Mouse (Mus musculus): ENCODE measurements around the gene S100a13. TPM values are rescaled to one million over a fixed set of nuclear protein-coding genes. Genes with fewer than 3 reads are reported as not detected.

The S100a13 gene
- total RNA-seq (2022), result 10 to 100 TPM; 21.7 to 26.9 (median 23.4) TPM

DNA sequence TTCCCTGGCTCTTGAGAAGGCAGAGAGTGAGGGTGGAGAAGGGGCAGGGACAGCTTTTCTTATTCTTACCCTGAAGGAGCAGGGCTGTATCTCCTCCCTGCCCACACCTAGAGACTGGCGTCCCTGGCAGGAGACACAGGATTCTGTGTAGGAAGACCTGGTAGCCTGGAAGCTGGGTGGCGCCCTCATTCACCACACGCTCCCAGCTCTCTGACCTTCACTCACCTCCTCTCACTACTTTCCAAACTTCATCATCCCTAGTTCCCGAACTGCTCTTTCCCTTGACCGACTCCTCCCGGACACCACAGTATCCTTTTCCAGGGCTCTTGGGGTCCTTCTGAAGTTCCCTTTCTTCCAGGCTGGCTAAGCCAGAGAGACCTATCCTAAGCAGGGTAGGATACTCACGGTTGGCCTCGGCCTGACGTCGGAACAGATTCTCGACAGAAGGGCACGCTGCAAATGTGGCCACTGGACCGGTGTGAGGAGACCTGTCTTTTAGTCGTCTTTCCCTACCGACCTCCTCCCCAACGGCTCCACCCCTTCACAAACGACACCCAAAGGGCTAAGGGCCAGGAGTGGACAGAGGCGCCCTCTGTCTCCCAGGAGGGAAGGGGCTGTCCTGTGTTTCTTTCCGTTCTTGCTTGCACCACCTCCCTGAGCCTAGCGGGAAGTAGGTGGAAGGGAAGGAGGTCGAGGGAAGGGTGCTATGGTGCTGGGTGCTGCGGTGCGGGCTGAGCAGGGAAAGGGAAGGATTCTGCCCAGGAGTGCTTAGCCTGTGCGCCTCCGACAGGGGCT lies at the start of gene S100a13, which contains the start of gene S100a1:
Gene S100a13, plus strand, starts transcription at position 640 of the 795 bp plus-strand sequence.
Gene S100a1, minus strand, starts transcription at position 597 of the 795 bp plus-strand sequence.
- peak; percentile 81 for DNase-seq

DNA sequence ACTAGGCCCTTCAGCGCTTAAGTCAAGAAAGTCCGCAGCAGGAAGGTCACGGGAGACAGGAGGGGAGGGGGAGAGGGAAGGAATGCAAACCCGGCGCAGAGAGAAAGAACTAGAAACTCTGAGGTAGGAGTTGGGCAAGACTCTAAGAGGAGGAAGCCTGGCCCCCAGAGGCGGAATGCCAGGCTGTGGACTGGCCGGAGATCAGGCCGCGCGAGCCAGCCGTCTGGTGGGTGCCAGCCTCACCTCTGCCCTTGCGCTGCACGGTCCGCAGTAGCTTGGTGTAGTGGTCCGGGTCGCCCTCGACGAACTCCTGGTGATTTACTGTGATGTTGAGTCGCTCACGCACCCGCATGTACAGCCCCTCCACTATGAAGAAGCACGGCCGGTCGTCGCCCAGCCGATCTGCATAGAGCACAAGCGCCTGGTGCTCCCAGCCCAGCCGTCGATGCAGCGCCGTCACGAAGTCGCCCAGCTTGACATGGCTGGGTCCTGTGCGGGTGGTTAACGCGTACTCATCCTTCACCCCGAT lies 49.6 kb upstream of the S100a13 start:
- DNase-seq, result peak; percentile 55

- no peak for DNase-seq
Observed at GRCm38 (mm10) chr3:90465081-90465685, 49.1 kb upstream of the S100a13 start.

- peak; percentile 74 for DNase-seq
Observed at GRCm38 (mm10) chr3:90465686-90466310, 48.4 kb upstream of the S100a13 start, which contains the start of gene Npr1. TSS of gene Npr1 (minus strand) at chr3:90465866.

DNA sequence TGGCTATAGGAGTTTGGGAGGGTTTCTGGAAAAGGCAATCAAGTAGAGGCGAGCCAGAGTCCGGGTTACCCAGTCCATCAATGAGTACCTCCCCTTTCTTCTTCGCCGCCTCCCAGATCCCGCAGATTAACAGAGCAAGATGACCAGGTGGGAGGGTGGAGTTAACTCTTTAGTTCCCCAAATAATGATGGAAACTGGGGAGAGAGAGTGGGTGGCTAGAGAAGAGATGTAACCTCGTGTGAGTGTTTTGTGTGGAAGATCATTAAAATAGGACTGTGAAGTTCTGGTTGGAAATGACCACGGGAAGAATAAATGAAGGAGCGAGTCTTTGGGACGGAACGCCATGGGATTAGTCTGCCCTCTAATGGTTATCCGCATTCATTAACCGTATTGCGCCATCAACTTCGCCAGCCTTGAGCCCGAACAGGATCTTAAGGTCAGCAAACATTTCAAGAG lies 47.9 kb upstream of the S100a13 start:
- DNase-seq, result peak; percentile 77

DNA sequence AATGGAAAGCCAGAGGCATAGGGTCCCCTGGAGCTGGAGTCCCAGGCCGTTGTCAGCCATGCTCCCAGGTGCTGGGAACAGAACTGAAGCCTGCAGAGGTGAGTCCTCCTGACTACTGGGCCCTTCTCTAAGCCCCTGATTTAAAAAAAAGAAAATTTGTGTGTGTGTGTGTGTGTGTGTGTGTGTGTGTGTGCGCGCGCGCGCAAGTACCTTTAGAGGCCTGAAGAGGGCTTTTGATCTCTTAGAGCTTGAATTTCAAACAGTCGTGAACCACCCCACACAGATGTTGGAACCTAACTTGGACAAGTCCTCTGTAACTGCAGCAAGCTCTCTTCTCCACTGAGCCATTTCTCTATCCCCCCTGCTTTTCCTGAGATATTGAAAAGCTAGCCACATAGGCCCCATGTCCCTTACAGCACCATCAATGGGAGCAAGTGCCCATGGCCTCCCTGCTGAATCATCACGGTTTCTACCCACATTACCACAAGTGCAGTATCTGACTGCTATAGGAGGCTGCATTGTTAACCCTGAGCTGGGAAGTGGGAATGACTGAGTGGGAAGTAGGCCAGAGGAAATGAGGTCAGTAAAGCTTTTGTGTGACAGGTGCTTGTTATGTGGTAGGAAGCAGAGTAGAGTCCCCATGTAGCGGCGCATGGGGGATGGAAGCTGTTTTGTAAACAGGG lies 46.5 kb upstream of the S100a13 start:
- no peak for DNase-seq

GRCm38 (mm10) chr3:90472213-90472612 lies 42.0 kb upstream of the S100a13 start:
- no peak for DNase-seq

DNA sequence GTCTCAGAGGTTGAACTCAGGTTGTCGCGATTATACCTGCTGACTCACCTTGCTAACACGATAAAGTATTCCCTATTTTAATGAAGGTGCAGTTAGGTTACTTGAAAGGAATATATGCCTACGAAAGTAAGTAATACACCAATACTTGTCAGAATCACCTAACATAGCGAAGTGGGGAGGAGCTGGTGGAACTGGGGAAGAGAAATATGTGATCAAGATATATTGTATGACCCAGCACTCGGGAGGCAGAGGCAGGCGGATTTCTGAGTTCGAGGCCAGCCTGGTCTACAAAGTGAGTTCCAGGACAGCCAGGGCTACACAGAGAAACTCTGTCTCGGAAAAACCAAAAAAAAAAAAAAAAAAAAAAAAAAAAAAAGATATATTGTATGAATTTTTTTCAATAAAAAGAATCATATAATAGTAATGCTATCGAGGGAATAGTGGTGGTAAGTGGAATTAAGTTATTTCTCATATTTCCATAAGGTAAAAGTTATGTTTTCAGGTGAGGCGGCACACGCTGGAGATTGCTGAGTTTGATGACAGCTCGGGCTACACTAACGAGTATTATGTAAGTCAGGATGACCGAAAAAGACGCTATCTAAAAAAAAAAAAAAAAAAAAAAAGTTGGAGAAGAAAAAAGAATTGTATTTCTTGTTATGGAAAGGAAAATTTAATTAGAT lies 38.9 kb upstream of the S100a13 start:
- no peak for DNase-seq

GRCm38 (mm10) chr3:90475831-90476611 lies 38.2 kb upstream of the S100a13 start, which contains the start of gene Ilf2:
TSS of gene Ilf2 (plus strand) at chr3:90476126.
- DNase-seq, result peak; percentile 95

GRCm38 (mm10) chr3:90486998-90487397 lies 27.2 kb upstream of the S100a13 start:
- no peak for DNase-seq

DNA sequence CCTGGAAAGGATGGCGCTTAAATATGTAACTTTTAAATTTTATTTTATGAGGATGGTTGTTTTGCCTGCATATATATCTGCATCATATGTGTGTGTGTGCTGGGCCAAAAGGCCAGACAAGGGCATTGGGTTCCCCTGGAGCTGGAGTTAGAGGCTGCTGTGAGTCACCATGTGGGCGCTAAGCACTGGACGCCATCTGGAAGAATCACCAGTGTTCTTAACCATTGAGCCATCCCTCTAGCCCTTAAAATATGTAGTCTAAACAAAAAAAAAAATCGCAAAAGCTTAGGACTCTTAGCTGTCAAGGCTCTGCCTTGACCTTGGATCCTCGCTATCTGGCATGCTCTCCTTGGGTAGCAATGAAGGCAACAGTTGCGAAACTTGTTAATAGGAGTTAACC lies 25.7 kb upstream of the S100a13 start:
- DNase-seq, result no peak

GRCm38 (mm10) chr3:90490696-90491256 lies 23.5 kb upstream of the S100a13 start, which contains the start of gene Snapin:
TSS of gene Snapin (minus strand) at chr3:90491033.
- peak; percentile 93 for DNase-seq

DNA sequence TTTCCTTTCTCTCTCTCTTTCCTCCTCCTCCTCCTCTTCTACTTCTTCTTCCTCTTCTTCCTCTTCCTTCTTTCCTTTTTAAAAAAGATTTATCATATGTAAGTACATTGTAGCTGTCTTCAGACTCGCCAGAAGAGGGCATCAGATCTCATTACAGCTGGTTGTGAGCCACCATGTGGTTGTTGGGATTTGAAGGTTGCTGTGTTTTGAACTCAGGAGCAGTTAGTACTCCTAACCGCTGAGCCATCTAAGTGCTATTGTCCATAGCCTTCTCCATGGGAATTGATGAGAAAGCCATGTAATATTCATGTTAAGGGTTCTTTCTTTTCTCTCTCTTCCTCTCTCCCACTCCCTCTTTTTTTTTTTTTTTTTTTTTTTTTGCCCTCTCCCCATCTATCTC lies 22.9 kb upstream of the S100a13 start:
- no peak for DNase-seq

- DNase-seq, result no peak
Observed at GRCm38 (mm10) chr3:90493831-90494540, 20.2 kb upstream of the S100a13 start.

DNA sequence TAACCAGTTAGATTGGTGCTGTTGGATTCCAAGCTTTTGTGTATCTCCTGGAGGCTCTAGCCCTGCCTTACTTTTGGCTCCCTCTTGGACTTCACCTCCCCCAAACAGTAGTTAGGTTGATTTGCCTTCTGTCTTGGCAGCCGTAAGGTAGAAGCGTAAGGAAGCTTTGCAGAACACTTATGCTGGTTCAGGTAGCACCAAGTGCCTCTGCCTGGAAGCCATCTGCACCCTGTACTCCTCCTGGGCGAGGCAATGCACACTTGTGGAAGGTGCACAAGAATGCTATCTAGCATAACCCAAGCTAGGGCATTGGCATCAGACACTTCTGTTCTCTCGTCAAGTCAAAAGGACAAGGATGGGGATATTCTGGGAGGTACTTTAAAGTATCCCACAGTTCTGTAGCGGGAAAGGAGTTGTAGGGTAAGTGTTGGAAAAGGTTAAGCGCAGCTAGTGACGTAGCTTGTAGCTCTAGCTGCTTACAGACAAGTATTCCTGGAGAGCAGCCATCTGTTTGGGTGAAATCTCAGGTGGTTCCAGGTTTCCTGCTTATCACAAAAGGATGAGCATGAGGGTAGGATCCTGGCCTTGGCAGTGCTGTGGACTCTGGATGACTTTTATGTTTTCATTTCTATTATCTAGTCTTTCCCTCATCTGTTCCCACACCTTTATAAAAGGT lies 18.2 kb upstream of the S100a13 start:
- no peak for DNase-seq

DNA sequence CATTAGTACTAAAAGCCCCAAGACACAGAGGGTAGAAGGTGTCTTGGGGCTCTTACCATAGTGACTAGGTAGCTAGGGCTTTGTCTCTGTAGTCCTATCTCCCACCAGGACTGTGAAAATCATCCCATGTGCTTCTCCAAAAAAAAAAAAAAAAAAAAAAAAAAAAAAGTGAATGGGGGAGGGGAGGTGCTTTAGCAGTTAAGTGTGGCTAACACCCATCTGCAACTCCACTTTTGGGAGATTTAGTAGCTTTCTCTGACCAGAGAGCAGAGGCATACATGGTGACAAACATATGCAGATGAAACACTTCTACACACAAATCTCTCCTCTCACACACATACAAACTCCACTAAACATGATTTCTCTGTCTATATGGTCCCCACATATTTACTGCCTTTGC lies 16.6 kb upstream of the S100a13 start:
- DNase-seq, result no peak

- DNase-seq, result no peak
Observed at GRCm38 (mm10) chr3:90503444-90503843, 10.8 kb upstream of the S100a13 start.

- DNase-seq, result no peak
Observed at GRCm38 (mm10) chr3:90505216-90505615, 9.0 kb upstream of the S100a13 start.

GRCm38 (mm10) chr3:90506362-90506761 lies 7.9 kb upstream of the S100a13 start:
- no peak for DNase-seq

Data from adrenal gland, adult 8-10 months (tissue).